Mouse (Mus musculus): Measurements from ENCODE around the gene Polr3g. TPM values are rescaled to one million over a fixed set of nuclear protein-coding genes. Genes with fewer than 3 reads are reported as not detected.
A peak's percentile ranks its signal among the peaks of the same experiment; 100 is the strongest.

Gene Polr3g
- polyA plus RNA-seq, 2 experiments, result 6.5 to 11.7 TPM

- Histone ChIP-seq H3K4me1 (replicated peaks; ENCODE audit: control insufficient read depth in 2 of 2, insufficient read depth in 2 of 2, low read length in 1 of 2) (peaks cover 37 to 42% of the 10 kb centered on the region in 2 experiments), H3K9ac (replicated peaks) (no peak overlapping the region), H3K9me3 (ENCODE audit: control insufficient read depth, low read length) (no peaks in the 10 kb centered on the region), H3K36me3 (replicated peaks; ENCODE audit: control insufficient read depth, insufficient read depth, low read depth) (no peaks in the 10 kb centered on the region), H3K4me2 (ENCODE audit: low read depth) (no peak overlapping the region), H3K4me3 (ENCODE audit: insufficient read depth in 1 of 2, low read depth in 2 of 2, low read length in 2 of 2) (no peak overlapping the region), H3K27ac (no peak overlapping the region), H3K27me3 (ENCODE audit: control insufficient read depth, insufficient read depth, low read length) (no peaks in the 10 kb centered on the region)
- 43% methylated on average over 6 of the region's 6 CpGs for WGBS (ENCODE audit: insufficient replicate concordance)
- DNase-seq (ENCODE audit: low read depth in 3 of 3, low spot score in 3 of 3) (no peak), ATAC-seq (ENCODE audit: insufficient read depth) (no peak)
- no peak for TF ChIP-seq CTCF (IDR thresholded peaks at IDR 0.05; ENCODE audit: low read depth)
- TF ChIP-seq EP300 (IDR thresholded peaks at IDR 0.05; ENCODE audit: low read depth), result no peak
Observed at GRCm38 (mm10) chr13:81640881-81641280, 69.9 kb downstream of the Polr3g start.

- Histone ChIP-seq H3K36me3 (replicated peaks; ENCODE audit: control insufficient read depth, insufficient read depth, low read depth) (no peaks in the 10 kb centered on the region), H3K9me3 (ENCODE audit: control insufficient read depth, low read length) (no peaks in the 10 kb centered on the region), H3K4me3 (ENCODE audit: insufficient read depth in 1 of 2, low read depth in 2 of 2, low read length in 2 of 2) (no peak overlapping the region), H3K4me2 (ENCODE audit: low read depth) (no peak overlapping the region), H3K27ac (no peak overlapping the region), H3K27me3 (ENCODE audit: control insufficient read depth, insufficient read depth, low read length) (peaks cover 6% of the 10 kb centered on the region), H3K4me1 (replicated peaks; ENCODE audit: control insufficient read depth in 2 of 2, insufficient read depth in 2 of 2, low read length in 1 of 2) (peaks cover 27 to 32% of the 10 kb centered on the region in 2 experiments), H3K9ac (replicated peaks) (no peak overlapping the region)
- DNase-seq (ENCODE audit: low read depth in 3 of 3, low spot score in 3 of 3), result no peak
- ATAC-seq (ENCODE audit: insufficient read depth), result no peak
- TF ChIP-seq CTCF (IDR thresholded peaks at IDR 0.05; ENCODE audit: low read depth) (no peak), EP300 (IDR thresholded peaks at IDR 0.05; ENCODE audit: low read depth) (no peak)
- WGBS (ENCODE audit: insufficient replicate concordance), result 40% methylated on average over 4 of the region's 4 CpGs
Observed at GRCm38 (mm10) chr13:81639624-81640023, 71.2 kb downstream of the Polr3g start.

- Histone ChIP-seq H3K4me1 (replicated peaks; ENCODE audit: control insufficient read depth in 2 of 2, insufficient read depth in 2 of 2, low read length in 1 of 2) (no peaks in the 10 kb centered on the region), H3K36me3 (replicated peaks; ENCODE audit: control insufficient read depth, insufficient read depth, low read depth) (no peaks in the 10 kb centered on the region), H3K4me2 (ENCODE audit: low read depth) (peak within 1 kb of the TSS; percentile 41), H3K4me3 (ENCODE audit: insufficient read depth in 1 of 2, low read depth in 2 of 2, low read length in 2 of 2) (peak within 1 kb of the TSS in 1 of 2 experiments; percentile 25; a peak in 3 of 4 replicates), H3K9ac (replicated peaks) (no peak within 1 kb of the TSS), H3K27me3 (ENCODE audit: control insufficient read depth, insufficient read depth, low read length) (peaks cover 49% of the 10 kb centered on the region), H3K27ac (no peak within 1 kb of the TSS), H3K9me3 (ENCODE audit: control insufficient read depth, low read length) (no peaks in the 10 kb centered on the region)
- DNase-seq (ENCODE audit: low read depth in 3 of 3, low spot score in 3 of 3), result no peak
- WGBS (ENCODE audit: insufficient replicate concordance), result 5% methylated on average over 42 of the region's 42 CpGs
- no peak for TF ChIP-seq EP300 (IDR thresholded peaks at IDR 0.05; ENCODE audit: low read depth)
- no peak for TF ChIP-seq CTCF (IDR thresholded peaks at IDR 0.05; ENCODE audit: low read depth)
- ATAC-seq (ENCODE audit: insufficient read depth), result peak; percentile 79
Observed at GRCm38 (mm10) chr13:81632720-81633415, 77.9 kb downstream of the Polr3g start, which contains the start of gene Adgrv1. TSS of gene Adgrv1 (minus strand) at chr13:81633154.

GRCm38 (mm10) chr13:81630566-81630965, 80.2 kb downstream of the Polr3g start:
- ATAC-seq (ENCODE audit: insufficient read depth), result no peak
- no peak overlapping the region for H3K4me2 ChIP-seq (ENCODE audit: low read depth)
- no peaks in the 10 kb centered on the region for H3K9me3 ChIP-seq (ENCODE audit: control insufficient read depth, low read length)
- no peak overlapping the region for H3K4me3 ChIP-seq (ENCODE audit: insufficient read depth in 1 of 2, low read depth in 2 of 2, low read length in 2 of 2)
- H3K27me3 ChIP-seq (ENCODE audit: control insufficient read depth, insufficient read depth, low read length), result peaks cover 49% of the 10 kb centered on the region
- no peak overlapping the region for H3K27ac ChIP-seq
- WGBS (ENCODE audit: insufficient replicate concordance), result 65% methylated on average over 5 of the region's 5 CpGs
- H3K36me3 ChIP-seq (replicated peaks; ENCODE audit: control insufficient read depth, insufficient read depth, low read depth), result no peaks in the 10 kb centered on the region
- DNase-seq (ENCODE audit: low read depth in 3 of 3, low spot score in 3 of 3), result no peak
- H3K9ac ChIP-seq (replicated peaks), result no peak overlapping the region
- TF ChIP-seq CTCF (IDR thresholded peaks at IDR 0.05; ENCODE audit: low read depth), result no peak
- no peak for TF ChIP-seq EP300 (IDR thresholded peaks at IDR 0.05; ENCODE audit: low read depth)
- H3K4me1 ChIP-seq (replicated peaks; ENCODE audit: control insufficient read depth in 2 of 2, insufficient read depth in 2 of 2, low read length in 1 of 2), result no peaks in the 10 kb centered on the region

GRCm38 (mm10) chr13:81629395-81629794, 81.4 kb downstream of the Polr3g start:
- H3K9ac ChIP-seq (replicated peaks), result no peak overlapping the region
- peaks cover 40% of the 10 kb centered on the region for H3K27me3 ChIP-seq (ENCODE audit: control insufficient read depth, insufficient read depth, low read length)
- ATAC-seq (ENCODE audit: insufficient read depth), result no peak
- no peaks in the 10 kb centered on the region for H3K9me3 ChIP-seq (ENCODE audit: control insufficient read depth, low read length)
- H3K27ac ChIP-seq, result no peak overlapping the region
- no peak overlapping the region for H3K4me2 ChIP-seq (ENCODE audit: low read depth)
- TF ChIP-seq CTCF (IDR thresholded peaks at IDR 0.05; ENCODE audit: low read depth), result no peak
- TF ChIP-seq EP300 (IDR thresholded peaks at IDR 0.05; ENCODE audit: low read depth), result no peak
- WGBS (ENCODE audit: insufficient replicate concordance), result 49% methylated on average over 3 of the region's 3 CpGs
- no peak for DNase-seq (ENCODE audit: low read depth in 3 of 3, low spot score in 3 of 3)
- H3K4me3 ChIP-seq (ENCODE audit: insufficient read depth in 1 of 2, low read depth in 2 of 2, low read length in 2 of 2), result no peak overlapping the region
- no peaks in the 10 kb centered on the region for H3K4me1 ChIP-seq (replicated peaks; ENCODE audit: control insufficient read depth in 2 of 2, insufficient read depth in 2 of 2, low read length in 1 of 2)
- no peaks in the 10 kb centered on the region for H3K36me3 ChIP-seq (replicated peaks; ENCODE audit: control insufficient read depth, insufficient read depth, low read depth)

Measured in liver, embryonic 14.5 days (tissue).